Mouse (Mus musculus) G1E-ER4 (cell line): ENCODE data around the gene Ppm1e. TPM values are rescaled to one million over a fixed set of nuclear protein-coding genes. Genes with fewer than 3 reads are reported as not detected.
A peak's percentile ranks its signal among the peaks of the same experiment; 100 is the strongest.

Experiments
- GATA1 ChIP-seq: IDR thresholded peaks from one replicate; pipeline ENCODE4 v1.8.0; 2012; ENCODE audit warnings: low read length, inconsistent platforms
- polyA plus RNA-seq: library from polyadenylated mRNA; stranded (reverse); fragments of >175 nt; gene quantifications from 2 replicates; pipeline ENCODE4 v1.2.3, GENCODE M21; 2012

Gene Ppm1e
- polyA plus RNA-seq, 1 experiment: not detected

DNA sequence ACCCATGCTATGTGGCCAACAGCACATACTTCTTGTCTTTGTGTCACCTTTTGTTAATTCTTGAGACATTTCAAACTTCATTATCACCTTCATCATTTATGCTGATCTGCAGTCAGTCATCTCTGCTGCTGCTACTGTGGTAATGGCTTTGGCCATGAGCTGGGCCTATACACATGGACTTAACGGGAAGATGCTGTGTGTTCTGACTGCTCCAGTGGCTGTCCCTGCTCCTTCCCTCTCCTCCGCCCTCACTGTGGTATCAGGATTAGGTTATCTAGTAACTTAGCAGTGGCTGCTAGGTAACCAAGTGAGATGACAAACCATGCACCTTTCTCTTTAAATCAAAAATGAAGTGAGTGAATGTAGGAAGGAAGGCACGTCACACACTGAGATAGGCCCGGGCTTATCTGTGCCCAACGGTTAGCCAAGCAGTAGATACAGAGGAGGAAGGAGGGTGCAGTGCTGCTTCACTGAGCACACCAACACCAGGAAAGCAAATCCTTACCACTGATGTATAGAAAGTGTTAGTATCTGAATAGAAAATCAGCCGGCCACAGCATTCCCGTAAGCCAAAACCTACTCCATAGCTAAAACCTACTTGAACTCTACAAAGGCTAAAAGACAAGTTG lies 83.3 kb downstream of the Ppm1e start:
- TF ChIP-seq GATA1: peak; percentile 80

DNA sequence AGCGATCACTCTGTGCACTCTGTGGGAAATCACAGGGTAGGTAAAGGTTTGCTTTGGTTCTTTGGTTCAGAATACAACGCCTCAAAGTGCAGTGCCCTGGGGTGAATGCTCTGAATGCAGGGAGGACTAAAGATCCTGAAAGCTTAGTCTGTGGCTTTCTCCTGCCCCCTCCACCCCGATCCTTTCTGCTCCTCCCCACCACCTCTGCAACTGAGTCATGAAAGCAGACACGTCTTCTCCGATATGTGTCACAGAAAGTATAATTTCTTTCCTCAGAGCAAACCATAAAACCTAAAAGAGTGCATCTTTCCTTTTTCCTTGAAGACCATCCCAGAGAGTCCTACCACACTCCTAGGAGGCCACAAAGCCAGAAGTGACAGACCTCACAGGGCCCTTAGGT lies 86.1 kb downstream of the Ppm1e start:
- TF ChIP-seq GATA1: no peak

DNA sequence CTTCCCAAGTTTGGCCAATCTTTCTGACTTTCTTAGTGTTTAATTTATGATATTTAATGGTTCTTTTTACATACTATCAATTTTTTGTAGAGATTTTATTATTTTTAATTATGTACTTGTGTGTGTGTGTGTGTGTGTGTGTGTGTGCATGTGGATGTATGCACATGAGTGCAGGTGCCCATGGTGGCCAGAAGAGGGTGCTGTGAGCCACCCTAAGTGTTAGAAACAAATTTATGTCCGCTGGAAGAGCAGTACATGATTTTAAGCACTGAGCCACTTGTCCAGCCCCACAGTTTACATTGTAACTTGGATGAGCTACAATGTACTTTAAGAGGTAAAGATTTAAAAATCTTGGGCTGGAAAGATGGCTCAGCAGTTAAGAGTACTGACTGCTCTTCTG lies 87.3 kb downstream of the Ppm1e start:
- no peak for TF ChIP-seq GATA1

DNA sequence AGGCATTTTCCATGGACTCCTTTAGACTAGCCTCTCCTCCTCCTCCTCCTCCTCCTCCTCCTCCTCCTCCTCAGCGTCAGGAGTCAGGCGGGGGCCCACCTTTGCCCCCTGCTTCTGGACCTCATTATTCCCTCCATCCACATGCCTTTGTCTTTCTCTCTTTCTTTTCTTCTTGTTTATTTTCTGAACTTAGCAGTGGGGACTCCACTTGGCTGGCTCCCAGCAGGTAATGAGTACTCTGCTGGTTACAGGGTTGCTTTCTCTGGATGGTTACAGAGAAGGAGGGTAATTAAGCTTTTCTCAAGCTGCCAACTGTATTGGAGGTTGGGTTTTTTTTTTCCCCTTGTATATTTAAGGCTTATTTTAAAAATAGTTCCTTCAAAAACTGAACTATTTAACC lies 87.9 kb downstream of the Ppm1e start:
- no peak for TF ChIP-seq GATA1

DNA sequence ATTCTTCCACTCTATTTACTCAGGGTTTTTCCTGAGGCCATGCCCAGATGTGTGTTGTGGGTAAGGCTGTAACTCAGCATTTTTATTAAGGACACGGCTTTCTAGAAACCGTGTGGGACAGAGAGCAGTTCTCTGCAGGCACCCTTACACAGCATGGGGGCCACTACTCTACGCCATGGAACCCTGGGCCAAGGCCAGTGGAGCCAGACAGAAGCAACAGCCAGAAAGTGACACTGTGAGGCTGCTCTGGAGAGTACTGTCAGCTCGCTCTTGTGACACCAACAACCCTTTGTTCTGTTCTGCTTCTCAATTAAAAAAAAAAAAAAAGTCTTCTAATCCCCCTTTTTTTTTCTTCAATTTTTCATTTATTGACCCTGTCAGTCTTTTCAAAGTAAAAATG lies 88.4 kb downstream of the Ppm1e start:
- no peak for TF ChIP-seq GATA1

DNA sequence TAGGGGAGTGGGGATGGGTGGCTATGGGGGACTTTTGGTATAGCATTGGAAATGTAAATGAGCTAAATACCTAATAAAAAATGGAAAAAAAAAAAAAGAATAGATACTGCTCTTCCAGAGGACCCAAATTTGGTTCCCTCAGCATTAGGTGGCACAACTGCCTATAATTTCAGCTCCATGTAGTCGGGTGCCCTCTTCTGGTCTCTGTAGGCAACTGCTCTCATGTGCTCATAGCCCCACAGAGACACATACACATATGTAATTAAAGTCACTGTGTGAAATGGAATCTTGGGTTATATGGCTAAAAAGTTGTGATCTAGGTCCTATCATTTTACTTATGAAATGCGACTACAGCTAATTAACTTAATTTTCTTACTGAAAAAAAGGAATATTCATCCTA lies 90.0 kb downstream of the Ppm1e start:
- TF ChIP-seq GATA1: no peak

DNA sequence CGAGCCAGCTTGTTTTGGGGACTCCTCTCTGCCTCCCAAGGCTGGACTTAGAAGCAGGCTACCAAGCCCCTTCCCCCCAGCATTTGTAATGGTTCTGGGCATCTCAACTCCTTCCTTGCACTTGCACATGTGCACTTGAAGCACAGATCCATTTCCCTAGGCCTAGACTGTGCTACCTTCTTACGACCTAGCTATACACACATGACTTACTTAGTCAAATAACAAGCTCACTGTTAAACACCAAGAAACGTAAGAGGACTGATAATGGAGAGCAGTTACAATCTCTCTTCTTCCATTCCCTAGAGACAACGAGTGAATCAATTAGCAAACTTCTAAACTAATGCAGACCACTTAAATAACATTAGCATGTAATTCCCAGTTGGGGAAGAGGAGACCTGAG lies 92.6 kb downstream of the Ppm1e start:
- no peak for TF ChIP-seq GATA1

DNA sequence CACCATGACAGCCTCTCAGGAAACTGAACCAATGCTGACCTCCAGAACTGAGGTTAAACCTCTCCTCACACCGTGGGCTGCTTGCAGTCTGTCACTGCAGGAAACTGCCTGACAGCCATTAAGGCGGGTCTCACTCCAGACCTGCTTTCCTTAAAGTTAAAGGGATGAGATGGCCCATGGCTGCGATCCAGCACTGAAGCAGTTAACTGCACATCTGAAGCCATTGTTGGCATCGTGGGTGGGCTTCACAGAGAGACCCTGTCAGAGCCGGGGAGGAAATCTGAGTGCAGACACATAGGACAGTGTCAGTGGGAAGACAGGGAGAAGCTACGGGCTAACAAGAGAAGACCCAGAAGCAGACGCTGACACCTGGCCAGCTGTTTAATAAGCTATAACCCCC lies 94.9 kb downstream of the Ppm1e start:
- TF ChIP-seq GATA1: no peak

DNA sequence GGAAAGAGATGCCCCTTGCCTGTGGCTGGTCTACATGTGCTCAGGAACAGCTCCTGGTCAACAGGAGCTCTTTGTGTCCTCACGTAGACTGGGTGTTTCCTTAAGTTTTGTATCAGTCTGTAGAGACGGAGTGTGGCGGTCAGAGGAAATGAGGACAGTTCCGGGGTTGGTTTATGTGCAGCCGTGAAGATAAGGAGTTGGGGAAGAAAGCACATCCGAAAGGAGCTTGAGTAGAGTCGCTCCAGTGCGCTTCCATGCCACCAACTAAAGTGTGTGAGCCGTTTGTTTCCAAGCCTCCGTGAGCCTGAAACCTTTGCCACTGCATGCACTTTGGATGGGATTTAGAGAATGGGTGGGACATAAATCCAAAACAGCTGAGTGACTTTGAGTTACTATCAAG lies 99.0 kb downstream of the Ppm1e start:
- TF ChIP-seq GATA1: no peak

DNA sequence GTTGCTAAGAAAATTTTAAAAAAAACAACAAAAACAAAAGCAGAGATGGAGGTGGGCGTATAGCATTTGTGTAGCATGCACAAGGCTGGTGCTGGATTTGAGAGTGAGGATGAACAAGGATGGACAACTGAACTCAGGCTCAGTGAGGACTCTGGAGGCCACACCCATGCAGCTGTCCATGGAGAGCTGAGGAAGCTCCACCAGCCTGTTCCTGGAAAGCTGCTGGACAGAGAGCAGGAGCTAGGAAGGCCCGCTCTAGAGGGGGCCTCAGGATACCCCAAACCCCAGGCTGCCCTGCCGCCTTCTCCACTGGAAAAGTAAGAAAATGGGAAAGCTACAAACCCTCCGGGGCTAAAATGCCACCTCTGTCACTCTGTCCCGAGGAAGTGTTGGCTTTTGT lies 101.5 kb downstream of the Ppm1e start:
- no peak for TF ChIP-seq GATA1

DNA sequence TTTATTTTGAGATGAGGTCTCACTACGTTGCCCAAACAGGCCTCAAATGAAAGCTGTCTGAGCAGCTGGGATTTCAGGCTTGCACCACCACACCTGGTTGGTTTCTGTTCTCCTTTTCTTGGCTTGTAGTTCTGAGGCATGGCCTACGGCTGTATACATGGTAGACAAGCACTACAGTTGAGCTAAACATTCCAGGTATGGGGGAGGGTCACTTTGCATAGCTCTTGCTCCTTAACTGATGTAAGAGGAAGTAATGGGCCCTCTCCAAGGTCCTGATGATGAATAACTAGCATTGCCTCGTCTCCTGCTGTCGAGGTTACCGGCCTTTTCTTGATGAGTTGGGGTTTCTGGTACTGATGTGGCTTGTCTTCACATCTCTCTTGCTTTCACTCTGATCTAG lies 104.7 kb downstream of the Ppm1e start:
- no peak for TF ChIP-seq GATA1

DNA sequence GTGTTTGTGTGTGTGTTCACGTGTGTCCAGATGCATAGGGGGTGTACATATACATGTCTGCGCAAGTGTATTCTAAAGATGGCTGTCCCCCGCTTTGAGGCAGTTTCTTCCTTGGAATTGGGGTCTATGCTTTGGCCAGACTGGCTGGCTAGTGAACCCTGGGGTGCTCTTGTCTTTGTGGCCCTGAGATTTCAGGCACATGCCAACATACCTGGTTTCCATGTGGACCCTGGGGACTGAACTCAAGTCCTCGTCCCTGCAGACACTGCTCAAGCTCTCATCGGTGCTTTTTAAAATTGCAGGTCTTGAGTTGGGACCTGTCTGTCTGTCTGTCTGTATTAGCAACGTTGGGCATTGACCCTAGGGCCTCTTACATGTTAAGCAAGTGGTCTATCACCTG lies 105.5 kb downstream of the Ppm1e start:
- no peak for TF ChIP-seq GATA1

DNA sequence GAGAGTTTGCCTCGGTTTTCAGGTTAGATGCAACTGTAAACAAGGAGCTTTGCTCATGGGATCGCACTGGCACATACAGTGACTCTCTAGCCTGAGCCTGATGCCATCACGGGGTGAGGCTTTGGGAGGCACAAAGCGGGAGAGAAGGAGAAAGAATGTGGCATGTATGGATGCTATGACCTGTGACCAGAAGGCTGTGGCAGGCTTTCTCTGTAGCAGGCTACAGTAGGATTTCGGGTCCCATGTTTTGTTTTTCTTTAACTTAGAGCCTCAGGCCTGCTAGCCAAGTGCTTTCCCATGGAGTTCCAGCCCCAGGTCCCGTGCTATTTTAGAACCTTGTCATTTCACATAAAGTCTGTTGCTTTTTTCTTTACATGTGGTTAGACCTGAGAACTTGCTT lies 108.7 kb downstream of the Ppm1e start:
- no peak for TF ChIP-seq GATA1

DNA sequence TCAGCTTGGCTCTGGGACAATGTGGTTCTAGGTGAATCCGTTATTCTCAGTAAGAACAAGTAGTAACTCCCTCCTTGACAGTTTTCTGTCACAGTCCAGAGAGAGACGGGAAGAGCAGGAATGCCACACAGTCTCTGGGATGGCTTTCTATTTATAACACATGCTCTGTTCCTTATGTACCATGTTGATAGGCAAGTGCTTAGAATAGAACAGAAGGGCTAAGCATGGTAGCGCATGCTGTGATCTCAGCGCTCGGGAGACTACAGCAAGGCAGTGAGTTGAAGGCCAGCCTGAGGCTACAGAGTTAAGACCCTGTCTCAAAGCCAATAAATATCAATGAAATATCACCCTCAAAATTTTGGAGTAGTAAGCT lies 111.3 kb downstream of the Ppm1e start:
- no peak for TF ChIP-seq GATA1

DNA sequence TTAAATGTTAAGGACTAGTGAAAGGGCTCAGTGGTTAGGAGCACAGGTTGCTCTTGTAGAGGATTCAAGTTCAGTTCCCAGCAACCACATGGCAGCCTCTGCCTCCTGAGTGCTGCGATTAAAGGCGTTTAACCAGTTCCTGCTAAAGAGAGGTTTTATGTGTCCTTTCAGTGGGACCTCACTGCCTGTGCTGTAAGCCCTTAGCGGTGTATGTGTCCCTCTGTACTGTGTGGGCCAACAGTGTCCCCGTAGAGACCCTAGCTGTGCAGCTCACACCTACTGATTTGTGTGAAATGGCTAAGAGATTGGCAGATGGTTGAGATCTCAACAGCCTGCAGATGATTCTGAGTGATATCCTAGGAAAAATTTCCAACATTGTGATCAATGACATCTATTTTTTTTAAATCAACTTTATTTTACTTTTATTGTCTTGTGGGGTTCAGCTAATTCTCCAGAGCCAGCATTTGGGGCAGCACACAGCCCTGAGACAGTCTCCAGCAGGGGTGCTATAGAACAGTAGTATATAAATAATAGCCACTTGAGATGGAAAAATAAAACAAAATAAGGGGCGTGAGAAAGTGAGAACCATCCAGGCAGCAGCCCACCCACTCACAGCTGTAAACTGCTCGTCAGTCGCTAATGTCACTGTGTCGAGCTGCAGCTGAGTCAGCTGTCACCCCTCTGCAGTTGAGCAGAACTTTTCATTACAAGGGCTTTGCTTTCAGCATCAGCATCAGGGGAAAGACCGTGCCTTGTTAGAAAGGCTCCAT lies 111.9 kb downstream of the Ppm1e start:
- TF ChIP-seq GATA1: no peak

DNA sequence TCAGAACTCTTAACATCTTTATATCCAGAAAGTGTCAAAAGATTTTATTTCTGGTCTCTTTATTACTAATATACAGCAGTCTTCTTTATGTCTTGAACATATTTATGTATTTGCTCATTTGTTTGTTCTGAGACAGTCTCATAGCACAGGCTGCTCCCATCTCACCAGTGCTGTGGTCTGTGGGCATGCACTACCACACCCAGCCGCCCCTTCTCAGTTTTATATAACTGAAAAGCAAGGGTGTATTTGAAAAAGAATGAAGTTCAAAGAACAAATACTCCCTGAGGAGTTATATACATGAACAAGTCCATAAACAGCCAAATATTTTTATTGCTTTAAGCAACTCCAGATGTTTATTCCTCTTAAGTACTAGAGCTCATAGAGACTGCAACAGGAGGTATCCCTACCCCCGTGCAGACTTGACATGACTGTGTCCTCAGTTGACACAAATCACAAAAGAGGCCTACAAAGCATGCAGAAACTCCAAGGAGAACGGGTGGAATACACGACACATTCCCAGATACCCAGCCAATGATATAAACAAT lies 112.6 kb downstream of the Ppm1e start:
- no peak for TF ChIP-seq GATA1
